Mouse (Mus musculus) thymus, adult 2 months (tissue): ENCODE measurements at regions not wholly inside any gene's neighbourhood (a gene's known extent, or its start where the extent isn't known, plus 50 kb on each side); places are given as distances from the start of the nearest gene placed in this dataset.

Source experiments
- CTCF ChIP-seq: fragments of 200-500 bp; IDR thresholded peaks from 2 replicates; pipeline ENCODE4 v1.5.1; 2012; ENCODE audit warnings: mild to moderate bottlenecking, control low read depth, low read length, moderate library complexity, borderline replicate concordance; ENCODE audit not compliant: control insufficient read depth, poor library complexity, insufficient read depth; ENCODE audit errors: extremely low read depth
- POLR2A ChIP-seq: fragments of 200-500 bp; IDR thresholded peaks from 2 replicates; pipeline ENCODE4 v1.6.1; 2012; ENCODE audit warnings: mild to moderate bottlenecking, low read length, control low read depth, moderate library complexity; ENCODE audit not compliant: control insufficient read depth, poor library complexity, insufficient read depth; ENCODE audit errors: extremely low read depth

- TF ChIP-seq CTCF: no peak
- TF ChIP-seq POLR2A: no peak
Observed at GRCm38 (mm10) chr2:159055780-159056179, 261.2 kb downstream of the Dhx35 start.
